Mouse (Mus musculus) intestine, embryonic 15.5 days (tissue): Measurements from ENCODE around the gene Olfr972. TPM values are rescaled to one million over a fixed set of nuclear protein-coding genes. Genes with fewer than 3 reads are reported as not detected.
"Not testable (repeated sequence)": the region's sequence is repeated elsewhere in the genome, so short reads cannot be mapped to it uniquely, and the experiment has no call there.

ENCODE experiments used
- ATAC-seq: fragments of 200-750 bp; cut with Nextera tagmentation; 2 replicates; pipeline ENCODE4 v1.8.0; 2017; ENCODE audit warnings: moderate TSS enrichment, moderate library complexity
- H3K27ac ChIP-seq: fragments of 300-500 bp; sonication (generic); 2 replicates; pipeline ENCODE4 v1.5.1; 2015; ENCODE audit warnings: mild to moderate bottlenecking, inconsistent platforms
- H3K27me3 ChIP-seq: fragments of 300-500 bp; sonication (generic); replicated peaks from 2 replicates; pipeline ENCODE4 v1.6.1; 2015; ENCODE audit warnings: inconsistent platforms
- H3K36me3 ChIP-seq: fragments of 300-500 bp; sonication (generic); 2 replicates; pipeline ENCODE4 v1.6.1; 2015; ENCODE audit warnings: inconsistent platforms
- H3K4me1 ChIP-seq: fragments of 300-500 bp; sonication (generic); replicated peaks from 2 replicates; pipeline ENCODE4 v1.6.1; 2015; ENCODE audit warnings: inconsistent platforms
- H3K4me2 ChIP-seq: fragments of 300-500 bp; sonication (generic); replicated peaks from 2 replicates; pipeline ENCODE4 v1.6.1; 2015; ENCODE audit warnings: mild to moderate bottlenecking, inconsistent platforms
- H3K4me3 ChIP-seq: fragments of 300-500 bp; sonication (generic); replicated peaks from 2 replicates; pipeline ENCODE4 v1.5.1; 2015; ENCODE audit warnings: inconsistent platforms
- H3K9ac ChIP-seq: fragments of 300-500 bp; sonication (generic); 2 replicates; pipeline ENCODE4 v1.6.1; 2015; ENCODE audit warnings: inconsistent platforms
- H3K9me3 ChIP-seq: fragments of 300-500 bp; sonication (generic); 2 replicates; pipeline ENCODE4 v1.6.1; 2016; ENCODE audit warnings: inconsistent platforms
- WGBS: fragments of 180-500 bp; shearing (Covaris S2); methylation state at CpG from one replicate; pipeline ENCODE4 v1.1.7; 2015; 5-methylcytosine and 5-hydroxymethylcytosine counted together
- polyA plus RNA-seq: library from polyadenylated mRNA; unstranded; fragments of >200 nt; fragmentation: Nextera tagmentation; extraction: Ambion mirVana; gene quantifications from 2 replicates; pipeline ENCODE4 v1.2.1, GENCODE M21; 2015

Gene Olfr972
- not detected in 2 replicates for polyA plus RNA-seq

- H3K27ac ChIP-seq, result no peak within 1 kb of the TSS
- WGBS, result 75% methylated on average over 2 of the region's 2 CpGs
- no peak within 1 kb of the TSS for H3K4me3 ChIP-seq
- H3K36me3 ChIP-seq, result no peaks in the 10 kb centered on the region
- H3K27me3 ChIP-seq, result no peaks in the 10 kb centered on the region
- H3K4me1 ChIP-seq, result no peaks in the 10 kb centered on the region
- H3K9me3 ChIP-seq, result no peaks in the 10 kb centered on the region
- ATAC-seq, result no peak
- H3K4me2 ChIP-seq, result no peak within 1 kb of the TSS
- H3K9ac ChIP-seq, result no peak within 1 kb of the TSS
Observed at GRCm38 (mm10) chr9:39866122-39866521, at the start of gene Olfr972. Gene Olfr972, plus strand, starts transcription at chr9:39866422.

- H3K9ac ChIP-seq, ATAC-seq, H3K4me1 ChIP-seq, H3K9me3 ChIP-seq, H3K36me3 ChIP-seq, H3K27me3 ChIP-seq, H3K4me2 ChIP-seq, H3K4me3 ChIP-seq, H3K27ac ChIP-seq: not testable (repeated sequence)
- 80% methylated on average over 2 of the region's 2 CpGs for WGBS
Observed at GRCm38 (mm10) chr9:39836576-39836975, 29.6 kb upstream of the Olfr972 start, which contains the start of gene Olfr971. Gene Olfr971, plus strand, starts transcription at chr9:39836876.

- not testable (repeated sequence) for H3K36me3 ChIP-seq, H3K9ac ChIP-seq, ATAC-seq, H3K27me3 ChIP-seq, H3K4me2 ChIP-seq, H3K4me3 ChIP-seq, H3K4me1 ChIP-seq, H3K27ac ChIP-seq, H3K9me3 ChIP-seq
- WGBS, result 82% methylated on average over 1 of the region's 1 CpGs
Observed at GRCm38 (mm10) chr9:39871986-39872385, 5.8 kb downstream of the Olfr972 start.

GRCm38 (mm10) chr9:39877541-39878396 is 11.5 kb downstream of the Olfr972 start:
- not testable (repeated sequence) for H3K4me2 ChIP-seq, H3K27ac ChIP-seq, H3K9ac ChIP-seq, H3K9me3 ChIP-seq, H3K4me3 ChIP-seq, H3K36me3 ChIP-seq, H3K27me3 ChIP-seq, H3K4me1 ChIP-seq
- ATAC-seq, result peak; percentile 68; the same call in 1 of the 2 replicates
- no CpG with 5 or more reads among the region's 4 CpGs for WGBS

- H3K4me3 ChIP-seq, result no peak overlapping the region
- H3K9ac ChIP-seq, result no peak overlapping the region
- ATAC-seq, result peak; percentile 36; the same call in 1 of the 2 replicates
- H3K27ac ChIP-seq, result no peak overlapping the region
- H3K9me3 ChIP-seq, result no peaks in the 10 kb centered on the region
- no peaks in the 10 kb centered on the region for H3K4me1 ChIP-seq
- H3K27me3 ChIP-seq, result no peaks in the 10 kb centered on the region
- no peak overlapping the region for H3K4me2 ChIP-seq
- WGBS, result 73% methylated on average over 6 of the region's 6 CpGs
- H3K36me3 ChIP-seq, result no peaks in the 10 kb centered on the region
Observed at GRCm38 (mm10) chr9:39905106-39905505, 38.9 kb downstream of the Olfr972 start.

- Histone ChIP-seq H3K9me3 (no peaks in the 10 kb centered on the region), H3K36me3 (no peaks in the 10 kb centered on the region), H3K4me1 (no peaks in the 10 kb centered on the region), H3K27me3 (no peaks in the 10 kb centered on the region), H3K4me3 (no peak within 1 kb of the TSS), H3K9ac (no peak within 1 kb of the TSS), H3K27ac (no peak within 1 kb of the TSS), H3K4me2 (no peak within 1 kb of the TSS)
- ATAC-seq, result no peak
- WGBS, result 65% methylated on average over 2 of the region's 2 CpGs
Observed at GRCm38 (mm10) chr9:39907036-39907435, 40.8 kb downstream of the Olfr972 start, which contains the start of gene Olfr229. Gene Olfr229, plus strand, starts transcription at chr9:39907336.

- H3K36me3 ChIP-seq, result no peaks in the 10 kb centered on the region
- no peak for ATAC-seq
- H3K27ac ChIP-seq, result no peak overlapping the region
- 82% methylated on average over 3 of the region's 3 CpGs for WGBS
- H3K4me2 ChIP-seq, result no peak overlapping the region
- no peaks in the 10 kb centered on the region for H3K4me1 ChIP-seq
- H3K9me3 ChIP-seq, result no peaks in the 10 kb centered on the region
- H3K9ac ChIP-seq, result no peak overlapping the region
- no peak overlapping the region for H3K4me3 ChIP-seq
- H3K27me3 ChIP-seq, result no peaks in the 10 kb centered on the region
Observed at GRCm38 (mm10) chr9:39909939-39910338, 43.7 kb downstream of the Olfr972 start.

Other genes starting within 250 kb of the Olfr972 start
- gene Olfr960, start 245.0 kb upstream of the Olfr972 start, polyA plus RNA-seq, result not detected in 2 replicates
- not detected in 2 replicates for gene Olfr961, start 221.3 kb upstream of the Olfr972 start, polyA plus RNA-seq
- not detected in 2 replicates for gene Olfr963, start 199.2 kb upstream of the Olfr972 start, polyA plus RNA-seq
- not detected in 2 replicates for gene Olfr149, start 159.3 kb upstream of the Olfr972 start, polyA plus RNA-seq
- gene Olfr965, start 155.1 kb upstream of the Olfr972 start, polyA plus RNA-seq, result not detected in 2 replicates
- not detected in 2 replicates for gene Olfr150, start 135.4 kb upstream of the Olfr972 start, polyA plus RNA-seq
- not detected in 2 replicates for gene Olfr967, start 120.2 kb upstream of the Olfr972 start, polyA plus RNA-seq
- not detected in 2 replicates for gene Olfr968, start 83.2 kb upstream of the Olfr972 start, polyA plus RNA-seq
- not detected in 2 replicates for gene Olfr969, start 75.5 kb upstream of the Olfr972 start, polyA plus RNA-seq
- gene Olfr970, start 57.6 kb upstream of the Olfr972 start, polyA plus RNA-seq, result not detected in 2 replicates
- not detected in 2 replicates for gene Olfr971, start 29.5 kb upstream of the Olfr972 start, polyA plus RNA-seq
- not detected in 2 replicates for gene Olfr229, start 40.9 kb downstream of the Olfr972 start, polyA plus RNA-seq
- gene Olfr974, start 71.1 kb downstream of the Olfr972 start, polyA plus RNA-seq, result not detected in 2 replicates
- not detected in 2 replicates for gene Olfr975, start 85.6 kb downstream of the Olfr972 start, polyA plus RNA-seq
- gene Olfr976, start 94.7 kb downstream of the Olfr972 start, polyA plus RNA-seq, result not detected in 2 replicates
- not detected in 2 replicates for gene Olfr978, start 125.7 kb downstream of the Olfr972 start, polyA plus RNA-seq
- not detected in 2 replicates for gene Olfr979, start 137.0 kb downstream of the Olfr972 start, polyA plus RNA-seq
- gene Olfr980, start 143.2 kb downstream of the Olfr972 start, polyA plus RNA-seq, result not detected in 2 replicates
- gene Olfr981, start 155.0 kb downstream of the Olfr972 start, polyA plus RNA-seq, result not detected in 2 replicates
- not detected in 2 replicates for gene Olfr982, start 207.4 kb downstream of the Olfr972 start, polyA plus RNA-seq
- gene Olfr983, start 227.2 kb downstream of the Olfr972 start, polyA plus RNA-seq, result not detected in 2 replicates
- not detected in 2 replicates for gene Olfr984, start 247.8 kb downstream of the Olfr972 start, polyA plus RNA-seq